Mouse (Mus musculus) G1E (cell line): ENCODE measurements at regions not wholly inside any gene's neighbourhood (a gene's known extent, or its start where the extent isn't known, plus 50 kb on each side); places are given as distances from the start of the nearest gene placed in this dataset.

Source experiments
- CTCF ChIP-seq: IDR thresholded peaks from 2 replicates; pipeline ENCODE4 v1.5.1; 2012; ENCODE audit warnings: low read depth, low read length, inconsistent platforms, mixed read lengths
- GATA1 ChIP-seq: IDR thresholded peaks from 2 replicates; pipeline ENCODE4 v1.6.1; 2012; ENCODE audit warnings: borderline replicate concordance, low read length, inconsistent platforms, mixed read lengths
- POLR2AphosphoS5 ChIP-seq: IDR thresholded peaks from 2 replicates; pipeline ENCODE4 v1.6.1; 2012; ENCODE audit warnings: low read depth, low read length, inconsistent platforms; ENCODE audit not compliant: insufficient replicate concordance
- TAL1 ChIP-seq: conservative IDR thresholded peaks from 2 replicates; pipeline ENCODE4 v1.6.1; 2012; ENCODE audit warnings: low read depth, low read length, inconsistent platforms, mixed read lengths

DNA sequence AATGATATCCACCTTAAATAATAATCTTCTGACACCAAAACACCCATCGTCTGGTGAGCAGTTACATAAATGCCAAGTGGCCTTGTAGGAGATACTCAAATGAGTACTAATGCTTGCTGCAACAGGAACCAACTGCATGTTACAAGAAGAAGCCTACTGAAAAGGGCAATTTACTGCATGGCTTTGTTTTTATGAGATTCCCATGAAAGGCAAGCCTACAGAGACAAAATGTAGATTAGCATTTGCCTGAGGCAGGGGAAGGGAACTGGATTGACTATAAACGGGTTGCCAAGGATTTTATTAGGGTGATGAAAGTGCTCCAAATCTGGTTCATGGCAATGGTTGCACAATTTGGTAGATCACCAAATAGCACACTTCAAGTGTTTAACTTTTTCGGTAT, 239.6 kb upstream of the Cdyl start:
- TF ChIP-seq CTCF (no peak), POLR2AphosphoS5 (no peak), GATA1 (no peak), TAL1 (no peak)
